Mouse (Mus musculus) CH12.LX (cell line): ENCODE results near the gene Vps4b. TPM values are rescaled to one million over a fixed set of nuclear protein-coding genes. Genes with fewer than 3 reads are reported as not detected.
"Not testable (repeated sequence)": the region's sequence is repeated elsewhere in the genome, so short reads cannot be mapped to it uniquely, and the experiment has no call there.

Source experiments
- DNase-seq: peaks from one replicate; pipeline ENCODE4 v3.0.0-alpha.2; 2013; ENCODE audit errors: extremely low read depth
- H3K27ac ChIP-seq: 2 replicates; pipeline ENCODE4 v1.5.1; 2012; ENCODE audit warnings: low read depth, mild to moderate bottlenecking, control low read depth, moderate library complexity; ENCODE audit not compliant: insufficient read depth
- H3K27me3 ChIP-seq: replicated peaks from 2 replicates; pipeline ENCODE3; 2012; ENCODE audit warnings: inconsistent platforms
- H3K36me3 ChIP-seq, 2 experiments: replicated peaks in 1 of 2; 2 replicates each; pipeline versions ENCODE3 to v1.6.1; 2012; ENCODE audit warnings: inconsistent platforms in 1 of 2, low read length in 1 of 2, mild to moderate bottlenecking in 1 of 2, mixed read lengths in 1 of 2, moderate library complexity in 1 of 2; ENCODE audit not compliant: control insufficient read depth in 1 of 2, insufficient read depth in 1 of 2
- H3K4me1 ChIP-seq, 2 experiments: 2 replicates each; pipeline ENCODE4 v1.6.1; 2012; ENCODE audit warnings: inconsistent platforms in 1 of 2, moderate library complexity in 1 of 2; ENCODE audit not compliant: insufficient read depth in 2 of 2, control insufficient read depth in 1 of 2
- H3K4me2 ChIP-seq: 2 replicates; pipeline ENCODE4 v1.6.1; 2012; ENCODE audit warnings: low read depth, mild to moderate bottlenecking, control low read depth; ENCODE audit not compliant: poor library complexity, insufficient read depth, severe bottlenecking
- H3K4me3 ChIP-seq, 3 experiments: fragments of 150-350 bp in 1 of 3; sonication (generic) in 1 of 3; replicated peaks in 1 of 3; 2 replicates each; pipeline versions ENCODE3 to v1.5.1; 2011 to 2012; ENCODE audit warnings: low read depth in 2 of 3, low read length in 2 of 3, mild to moderate bottlenecking in 2 of 3, moderate library complexity in 2 of 3, control low read depth in 1 of 3, improper control_type of control experiment in 1 of 3, inconsistent platforms in 1 of 3, mixed read lengths in 1 of 3; ENCODE audit not compliant: poor library complexity in 1 of 3
- H3K79me2 ChIP-seq: replicated peaks from 2 replicates; pipeline ENCODE4 v1.6.1; 2012; ENCODE audit warnings: mild to moderate bottlenecking, moderate library complexity; ENCODE audit not compliant: control insufficient read depth, poor library complexity, insufficient read depth, severe bottlenecking; ENCODE audit errors: extremely low read depth
- H3K9ac ChIP-seq: 2 replicates; pipeline ENCODE4 v1.6.1; 2012; ENCODE audit warnings: low read depth, mild to moderate bottlenecking, control low read depth, moderate library complexity; ENCODE audit not compliant: insufficient read depth
- H3K9me3 ChIP-seq: replicated peaks from 2 replicates; pipeline ENCODE3; 2012; ENCODE audit warnings: low read length, inconsistent platforms, mixed read lengths
- CTCF ChIP-seq, 2 experiments: IDR thresholded peaks in 1 of 2; conservative IDR thresholded peaks in 1 of 2; 2 replicates each; pipeline ENCODE4 v1.5.1; 2011 to 2012; ENCODE audit warnings: low read depth in 2 of 2, low read length in 2 of 2, improper control_type of control experiment in 1 of 2, inconsistent platforms in 1 of 2, mild to moderate bottlenecking in 1 of 2, moderate library complexity in 1 of 2
- GABPA ChIP-seq: IDR thresholded peaks from 2 replicates; pipeline ENCODE4 v1.6.1; 2012; ENCODE audit warnings: low read depth, low read length, improper control_type of control experiment, inconsistent platforms; ENCODE audit not compliant: insufficient replicate concordance
- IRF4 ChIP-seq: IDR thresholded peaks from 2 replicates; pipeline ENCODE4 v1.6.1; 2014; ENCODE audit warnings: low read depth, mild to moderate bottlenecking, inconsistent platforms, low read length, improper control_type of control experiment
- JUND ChIP-seq: conservative IDR thresholded peaks from 2 replicates; pipeline ENCODE4 v1.6.1; 2011; ENCODE audit warnings: low read depth, low read length, improper control_type of control experiment
- KAT2A ChIP-seq: IDR thresholded peaks from 2 replicates; pipeline ENCODE4 v1.6.1; 2012; ENCODE audit warnings: low read length, improper control_type of control experiment, inconsistent platforms; ENCODE audit not compliant: insufficient replicate concordance
- MAFK ChIP-seq: IDR thresholded peaks from 2 replicates; pipeline ENCODE4 v1.6.1; 2011; ENCODE audit warnings: low read length, improper control_type of control experiment; ENCODE audit not compliant: insufficient replicate concordance
- MXI1 ChIP-seq: IDR thresholded peaks from 2 replicates; pipeline ENCODE4 v1.6.1; 2011; ENCODE audit warnings: mild to moderate bottlenecking, low read depth, low read length, improper control_type of control experiment
- MYC ChIP-seq: IDR thresholded peaks from 2 replicates; pipeline ENCODE4 v1.6.1; 2011; ENCODE audit warnings: low read depth, mild to moderate bottlenecking, improper control_type of control experiment, low read length
- NELFE ChIP-seq: IDR thresholded peaks from 2 replicates; pipeline ENCODE4 v1.6.1; 2011; ENCODE audit warnings: low read depth, low read length, improper control_type of control experiment
- NRF1 ChIP-seq: IDR thresholded peaks from 2 replicates; pipeline ENCODE4 v1.6.1; 2014; ENCODE audit warnings: low read depth, mild to moderate bottlenecking, inconsistent platforms, low read length, improper control_type of control experiment, moderate library complexity
- RAD21 ChIP-seq: IDR thresholded peaks from 2 replicates; pipeline ENCODE4 v1.6.1; 2011; ENCODE audit warnings: low read depth, mild to moderate bottlenecking, low read length, improper control_type of control experiment, moderate library complexity
- SMC3 ChIP-seq: IDR thresholded peaks from 2 replicates; pipeline ENCODE4 v1.6.1; 2011; ENCODE audit warnings: low read depth, low read length, improper control_type of control experiment
- UBTF ChIP-seq: IDR thresholded peaks from 2 replicates; pipeline ENCODE4 v1.6.1; 2012; ENCODE audit warnings: low read depth, mild to moderate bottlenecking, inconsistent platforms, low read length, improper control_type of control experiment, moderate library complexity
- USF1 ChIP-seq: IDR thresholded peaks from 2 replicates; pipeline ENCODE4 v1.6.1; 2014; ENCODE audit warnings: low read depth, mild to moderate bottlenecking, inconsistent platforms, low read length, improper control_type of control experiment
- ZC3H11A ChIP-seq: IDR thresholded peaks from 2 replicates; pipeline ENCODE4 v1.6.1; 2012; ENCODE audit warnings: low read depth, mild to moderate bottlenecking, inconsistent platforms, low read length, improper control_type of control experiment
- ZKSCAN1 ChIP-seq: IDR thresholded peaks from 2 replicates; pipeline ENCODE4 v1.6.1; 2012; ENCODE audit warnings: low read depth, inconsistent platforms, low read length, improper control_type of control experiment, borderline replicate concordance
- dilution Hi-C: fragments of 300-500 bp; cut with MboI; formaldehyde crosslinking; loops from 2 replicates; pipeline ENCODE4 v1.14.3; 2020; ENCODE audit warnings: low sequenced_read_pairs; ENCODE audit not compliant: extremely low pct_unique_long_range_greater_than_20kb, extremely low pct_ligation_motif_present
- in situ Hi-C: fragments of 300-500 bp; cut with MboI; formaldehyde crosslinking; loops from 3 replicates; pipeline ENCODE4 v1.14.3; 2019; ENCODE audit warnings: low sequenced_read_pairs, low pct_ligation_motif_present, low pct_unique_long_range_greater_than_20kb, mixed read lengths
- polyA plus RNA-seq: library from polyadenylated mRNA; unstranded; fragments of >175 nt; gene quantifications from 2 replicates; pipeline ENCODE4 v1.2.1, GENCODE M21; 2012; ENCODE audit warnings: low read depth; ENCODE audit not compliant: insufficient read length
- total RNA-seq, 2 experiments: library from RNA; depleted of rRNA; stranded (reverse); fragments of 300-350 nt in 1 of 2; fragments of >200 nt in 1 of 2; gene quantifications; 2 replicates each; pipeline ENCODE4 v1.2.3; 2012 to 2014

Vps4b gene
- total and polyA plus RNA-seq, 3 experiments: 42.0 to 92.0 (median 51.4) TPM

GRCm38 (mm10) chr1:106717736-106718135 is 78.8 kb downstream of the Vps4b start:
- not testable (repeated sequence) for H3K36me3 ChIP-seq, H3K4me3 ChIP-seq, DNase-seq, H3K9ac ChIP-seq, H3K27ac ChIP-seq, H3K9me3 ChIP-seq, H3K4me2 ChIP-seq, H3K27me3 ChIP-seq
- TF ChIP-seq ZKSCAN1: peak; percentile 70
- Histone ChIP-seq H3K79me2 (peaks cover 11% of the 10 kb centered on the region), H3K4me1 (peaks cover 4 to 15% of the 10 kb centered on the region in 2 experiments)
- dilution Hi-C loops: loop anchor here (25.0 kb wide), 1 partner anchor 180 kb away; no protein-coding TSS in a partner anchor
- in situ Hi-C loops: loop anchor here (25.0 kb wide), 1 partner anchor 655 kb away; no protein-coding TSS in a partner anchor

- H3K4me2 ChIP-seq: no peak overlapping the region
- H3K27me3 ChIP-seq: no peaks in the 10 kb centered on the region
- peaks cover 4 to 16% of the 10 kb centered on the region in 2 experiments for H3K4me1 ChIP-seq
- in situ Hi-C loops (loop anchor here (25.0 kb wide), 1 partner anchor 655 kb away; no protein-coding TSS in a partner anchor), dilution Hi-C loops (loop anchor here (25.0 kb wide), 1 partner anchor 180 kb away; no protein-coding TSS in a partner anchor)
- H3K4me3 ChIP-seq: no peak overlapping the region
- peak; percentile 64 for DNase-seq
- peaks cover 11% of the 10 kb centered on the region for H3K79me2 ChIP-seq
- no peaks in the 10 kb centered on the region for H3K9me3 ChIP-seq
- H3K27ac ChIP-seq: no peak overlapping the region
- TF ChIP-seq MXI1 (no peak), CTCF (conservative IDR thresholded peaks at IDR 0.05 in 1 of 2, IDR thresholded peaks at IDR 0.05 in 1 of 2; ENCODE audit: low read depth in 2 of 2, low read length in 2 of 2) (peak; percentile 35 to 97), RAD21 (peak; percentile 98), JUND (0 out of 2 replicates have a peak, but pooled peaks have one; percentile 25), KAT2A (no peak), NRF1 (no peak), SMC3 (peak; percentile 99), IRF4 (0 out of 2 replicates have a peak, but pooled peaks have one; percentile 7), ZC3H11A (peak; percentile 98)
- peaks cover 0 to 2% of the 10 kb centered on the region in 2 experiments for H3K36me3 ChIP-seq
- H3K9ac ChIP-seq: no peak overlapping the region
Observed at GRCm38 (mm10) chr1:106717071-106717601, 79.4 kb downstream of the Vps4b start.

GRCm38 (mm10) chr1:106716141-106716540 is 80.4 kb downstream of the Vps4b start:
- no peak overlapping the region for H3K27ac ChIP-seq
- dilution Hi-C loops: loop anchor here (25.0 kb wide), 1 partner anchor 179 kb away; no protein-coding TSS in a partner anchor
- H3K4me3 ChIP-seq: no peak overlapping the region
- no peak for DNase-seq
- H3K36me3 ChIP-seq: no peaks in the 10 kb centered on the region
- H3K79me2 ChIP-seq: peaks cover 19% of the 10 kb centered on the region
- H3K4me2 ChIP-seq: no peak overlapping the region
- TF ChIP-seq ZC3H11A (no peak), GABPA (no peak), NELFE (no peak), USF1 (no peak), MYC (no peak), MAFK (no peak), RAD21 (no peak), UBTF (no peak), KAT2A (no peak)
- H3K27me3 ChIP-seq: no peaks in the 10 kb centered on the region
- in situ Hi-C loops: loop anchor here (25.0 kb wide), 1 partner anchor 654 kb away; no protein-coding TSS in a partner anchor
- no peaks in the 10 kb centered on the region for H3K9me3 ChIP-seq
- H3K9ac ChIP-seq: no peak overlapping the region
- peaks cover 4 to 23% of the 10 kb centered on the region in 2 experiments for H3K4me1 ChIP-seq
